Mouse (Mus musculus) mature B cell (primary cell): ENCODE results near the gene Gm9999.
"Not testable (repeated sequence)": the region's sequence is repeated elsewhere in the genome, so short reads cannot be mapped to it uniquely, and the experiment has no call there.

Experiments used
- in situ Hi-C: fragments of 300-500 bp; cut with MboI; formaldehyde crosslinking; loops from 2 replicates; pipeline ENCODE4 v1.14.3; 2019

Gm9999 gene

DNA sequence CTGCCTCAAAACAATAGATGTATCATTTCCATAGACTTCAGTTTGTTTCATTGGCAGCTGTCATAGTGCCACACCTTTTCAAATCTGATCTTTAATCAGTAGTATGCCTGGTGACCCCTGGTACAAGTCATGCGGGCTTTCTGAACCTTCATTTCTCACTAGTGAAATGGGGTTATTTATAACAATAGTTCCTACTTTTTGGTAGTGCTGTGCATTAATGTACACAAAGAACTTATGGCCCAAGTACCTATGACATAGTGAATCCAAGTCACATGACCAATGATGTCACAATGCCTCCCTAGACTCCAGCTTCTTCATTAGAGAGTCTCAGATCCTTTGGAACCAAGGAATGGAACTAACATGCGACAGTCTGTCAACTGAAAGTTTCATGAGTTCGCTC is at the start of gene Gm9999:
Gm9999 (plus strand) TSS at position 301 of the 400 bp plus-strand sequence.
- in situ Hi-C loops: no loop called here

DNA sequence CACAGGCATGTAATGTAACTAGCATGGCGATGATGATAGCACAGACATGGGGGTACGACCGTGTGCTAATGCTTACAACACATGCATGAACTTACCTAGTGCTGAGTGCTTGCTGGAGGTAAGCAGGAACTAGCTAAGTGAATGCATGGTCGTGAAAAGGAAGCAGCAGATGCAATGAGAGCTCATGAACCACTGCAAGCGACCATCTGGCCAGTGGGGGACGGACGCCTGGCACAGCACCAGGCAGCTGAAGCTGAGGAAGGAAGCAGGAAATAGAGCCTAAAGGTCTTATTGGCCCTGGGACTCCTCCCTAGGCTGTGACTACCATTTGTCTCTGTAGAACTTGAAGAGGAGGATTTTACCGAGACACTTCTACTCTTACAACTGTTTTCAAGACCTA is 48.6 kb upstream of the Gm9999 start:
- in situ Hi-C loops: no loop called here

DNA sequence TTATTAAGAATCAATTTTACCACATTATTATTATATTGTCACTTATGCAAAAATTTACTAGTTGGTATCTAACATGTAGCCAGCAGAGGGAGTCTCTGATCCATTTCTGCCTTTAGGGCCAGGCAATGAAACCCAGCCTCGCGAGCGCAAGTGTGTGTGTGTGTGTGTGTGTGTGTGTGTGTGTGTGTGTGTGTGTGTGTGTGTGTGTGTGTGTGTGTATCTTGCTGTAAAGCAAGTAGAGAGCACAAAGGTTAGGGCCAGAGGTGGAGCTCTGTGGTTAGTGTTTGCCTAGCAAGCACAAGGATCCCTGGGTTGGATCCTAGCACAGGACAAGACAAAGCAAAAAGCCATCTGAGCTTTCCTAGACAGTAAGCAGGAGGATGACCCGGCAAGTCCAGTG is 47.5 kb upstream of the Gm9999 start:
- in situ Hi-C loops: no loop called here

DNA sequence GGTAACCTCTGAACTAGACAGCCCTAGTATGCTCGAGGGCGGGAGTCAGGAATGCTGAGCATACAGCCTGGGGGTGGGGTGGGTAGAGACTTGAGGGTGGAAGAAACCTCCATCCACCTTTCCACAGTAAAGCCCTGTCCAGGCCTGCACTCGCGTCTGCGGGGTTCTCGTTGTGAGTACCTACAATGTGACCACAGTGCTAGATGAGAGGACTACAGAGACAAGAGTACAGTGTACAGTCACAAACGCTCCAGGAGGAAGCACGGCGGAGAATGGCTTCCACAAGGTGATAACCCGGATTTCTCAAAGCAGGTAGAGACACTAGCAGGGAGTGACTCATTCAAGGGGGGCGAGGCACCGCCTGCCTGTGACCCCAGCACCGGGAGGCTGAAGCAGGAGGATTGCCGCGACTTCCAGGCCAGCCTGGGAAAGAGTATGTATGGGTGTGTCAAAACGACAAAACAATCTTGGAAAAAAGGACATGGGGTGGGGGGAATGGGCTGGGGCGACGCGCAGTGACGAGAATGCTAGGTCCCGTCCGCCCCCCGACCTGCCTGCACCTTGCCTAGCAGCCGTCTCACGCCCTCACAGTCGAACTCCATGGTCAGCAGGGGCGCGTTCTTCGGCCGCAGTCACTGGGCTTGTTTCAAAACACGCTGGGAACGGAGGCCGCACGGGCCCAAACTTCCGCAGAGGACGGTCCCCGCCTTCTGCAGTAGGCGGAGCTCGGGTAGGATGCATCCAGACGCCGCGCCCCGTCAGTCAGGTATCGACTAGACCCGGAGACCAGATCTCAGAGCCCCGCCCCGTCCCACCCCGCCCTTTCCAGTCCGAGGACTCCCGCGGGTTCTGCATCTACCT is 25.3 kb upstream of the Gm9999 start, which contains the start of gene Uevld:
Uevld (minus strand) TSS at position 697 of the 861 bp plus-strand sequence.
- in situ Hi-C loops: no loop called here

DNA sequence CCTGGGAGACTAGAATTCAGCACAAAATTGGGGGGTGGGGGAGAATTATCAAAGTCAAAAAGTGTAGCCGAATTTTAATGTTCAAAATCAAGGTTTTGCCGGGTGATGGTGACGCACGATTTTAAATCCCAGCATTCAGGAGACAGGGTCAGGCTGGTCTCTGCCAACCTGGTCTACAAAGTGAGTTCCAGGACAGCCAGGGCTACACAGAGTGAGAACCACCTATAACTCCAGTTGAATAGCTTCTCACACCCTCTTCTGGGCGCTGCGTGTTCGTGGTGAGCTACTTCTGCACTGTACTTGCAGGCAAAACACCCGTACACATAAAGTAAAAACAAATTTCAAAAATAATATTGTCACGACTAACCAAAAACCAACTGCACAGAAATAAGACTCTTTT is 24.5 kb upstream of the Gm9999 start:
- in situ Hi-C loops: no loop called here

DNA sequence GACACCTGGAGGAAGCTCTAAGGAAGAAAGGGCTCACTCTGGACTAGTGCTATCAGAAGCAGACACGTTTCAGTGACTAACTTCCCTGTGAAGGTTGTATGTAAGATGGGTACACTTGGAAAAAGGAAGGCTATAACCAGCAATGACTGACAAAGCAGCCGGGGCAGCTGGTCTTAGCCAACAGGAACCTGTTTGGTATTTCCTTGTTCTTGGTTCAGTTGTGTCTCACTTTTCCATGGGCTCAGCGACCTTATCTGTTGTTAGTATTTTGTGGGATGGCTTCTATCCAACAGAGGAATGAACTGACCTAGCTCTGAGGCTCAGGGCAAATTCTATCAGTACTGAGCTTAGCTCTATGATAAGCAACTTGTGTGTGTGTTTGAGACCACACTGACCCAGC is 22.4 kb upstream of the Gm9999 start:
- in situ Hi-C loops: loop anchor here (5.0 to 10.0 kb wide), 3 partner anchors 61 to 194 kb away; no protein-coding TSS in a partner anchor

DNA sequence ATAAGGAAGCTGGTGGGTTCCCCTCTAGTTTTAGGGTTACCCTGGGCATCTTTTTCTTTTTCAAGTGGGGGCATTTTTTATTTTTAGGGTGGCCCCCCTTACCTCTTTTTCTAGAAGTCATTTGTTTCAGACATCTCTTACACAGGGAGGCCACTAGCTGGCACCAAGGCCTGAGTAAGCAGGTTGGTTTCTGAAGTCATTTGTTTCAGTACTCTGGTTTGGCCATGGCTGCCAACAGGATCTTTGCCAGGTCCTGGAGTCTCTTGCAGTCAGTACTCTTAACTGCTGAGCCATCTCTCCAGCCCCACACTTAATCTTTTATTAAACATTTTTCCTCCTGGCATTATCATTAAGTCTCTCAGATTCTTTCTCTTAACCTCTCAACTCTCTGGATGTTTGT is 21.2 kb upstream of the Gm9999 start:
- in situ Hi-C loops: loop anchor here (5.0 to 10.0 kb wide), 3 partner anchors 60 to 193 kb away; no protein-coding TSS in a partner anchor

DNA sequence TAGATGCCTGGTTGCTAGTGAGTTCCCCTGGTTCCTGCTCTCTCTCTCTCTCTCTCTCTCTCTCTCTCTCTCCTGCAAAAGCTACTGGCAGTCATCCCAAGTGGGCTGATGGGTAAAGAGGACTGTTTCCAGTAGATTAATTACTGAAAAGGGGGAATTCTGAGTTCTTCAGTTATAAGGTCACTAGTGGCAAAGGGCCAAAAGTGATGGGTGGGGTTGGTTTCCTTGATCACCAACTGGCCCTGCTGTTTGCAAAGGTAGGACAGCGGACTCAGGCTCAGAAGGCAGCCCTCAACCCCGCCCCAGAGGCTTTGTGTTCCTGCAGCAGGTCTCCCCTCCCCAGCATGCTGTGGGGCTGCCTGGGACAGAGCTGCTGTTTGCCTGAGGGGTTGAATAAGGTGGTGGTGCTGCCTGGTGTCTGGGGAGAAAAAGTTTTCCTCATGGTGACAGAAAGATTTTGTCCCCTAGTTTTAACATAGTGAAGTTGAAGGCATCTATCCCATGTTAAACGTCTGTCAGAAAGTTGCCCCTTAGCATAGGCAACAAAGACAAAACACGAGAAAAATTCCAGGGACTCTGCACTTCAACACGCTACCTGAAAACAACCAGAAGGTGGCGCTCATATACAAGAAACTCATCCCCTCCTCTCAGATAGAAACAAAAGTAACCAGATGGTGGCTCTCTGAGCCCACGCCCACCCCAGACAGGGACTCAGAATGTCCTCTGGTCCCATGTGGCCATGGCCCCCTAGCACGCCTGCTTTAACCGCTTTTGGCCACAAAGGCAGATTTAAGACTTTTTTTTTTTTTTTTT is 20.4 kb upstream of the Gm9999 start:
- in situ Hi-C loops: loop anchor here (5.0 to 10.0 kb wide), 3 partner anchors 59 to 192 kb away; no protein-coding TSS in a partner anchor

DNA sequence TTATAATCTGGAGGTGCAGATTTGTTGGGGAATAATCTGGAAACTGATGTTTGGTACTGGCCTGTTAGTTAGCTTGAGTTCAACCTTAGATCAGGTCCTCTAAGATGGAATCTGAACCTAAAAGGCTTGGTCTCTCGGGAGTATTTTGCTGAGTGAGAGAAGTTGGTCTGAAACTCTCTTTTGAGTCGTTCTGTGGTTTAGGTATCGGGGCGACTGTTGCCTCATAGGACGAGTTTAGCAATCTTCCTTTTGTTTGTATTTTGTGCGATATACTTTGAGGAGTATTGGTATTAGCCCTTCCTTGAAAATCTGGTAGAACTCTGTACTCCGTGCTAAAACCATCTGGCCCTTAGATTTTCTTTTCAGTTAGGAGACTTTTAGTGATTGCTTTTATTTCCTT is 19.3 kb upstream of the Gm9999 start:
- in situ Hi-C loops: loop anchor here (5.0 to 10.0 kb wide), 3 partner anchors 58 to 191 kb away; no protein-coding TSS in a partner anchor

DNA sequence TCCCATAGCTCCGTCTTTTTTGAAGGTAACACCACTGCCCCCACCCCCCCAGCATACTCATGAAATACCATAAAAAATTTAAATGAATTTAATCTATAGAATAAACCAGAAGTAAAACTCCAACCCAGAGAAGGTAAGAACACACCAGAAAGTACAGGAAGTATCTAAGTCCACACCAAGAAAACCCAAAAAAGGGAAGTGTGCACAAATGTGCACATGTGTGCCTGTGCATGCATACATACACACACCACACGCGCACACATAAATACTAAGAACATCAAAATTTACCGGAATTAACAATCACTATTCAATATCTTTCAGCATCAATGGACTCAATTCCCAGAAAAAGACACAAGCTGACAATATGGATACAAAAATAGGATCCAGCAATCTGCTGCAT is 13.5 kb upstream of the Gm9999 start:
- in situ Hi-C loops: loop anchor here (10.0 kb wide), 2 partner anchors 115 to 185 kb away; no protein-coding TSS in a partner anchor

DNA sequence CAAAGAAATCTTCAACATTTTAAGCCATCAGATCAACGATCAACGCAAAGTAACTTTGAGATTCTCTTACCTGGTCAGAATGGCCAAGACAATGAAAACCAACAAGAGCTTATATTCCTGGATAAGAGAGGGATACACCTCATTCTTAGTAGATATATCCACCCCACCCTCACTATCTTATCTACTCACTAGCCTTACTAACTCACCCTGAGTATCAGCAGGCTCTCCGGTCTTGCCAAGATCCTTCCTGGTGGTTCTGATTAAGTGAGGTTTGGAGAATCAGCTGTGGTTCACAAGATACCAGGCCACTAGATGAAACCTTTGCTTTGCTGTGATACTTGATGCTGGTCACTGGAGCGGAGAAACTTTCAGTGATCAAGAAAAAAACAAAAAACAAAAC is 8.7 kb upstream of the Gm9999 start:
- in situ Hi-C loops: no loop called here

DNA sequence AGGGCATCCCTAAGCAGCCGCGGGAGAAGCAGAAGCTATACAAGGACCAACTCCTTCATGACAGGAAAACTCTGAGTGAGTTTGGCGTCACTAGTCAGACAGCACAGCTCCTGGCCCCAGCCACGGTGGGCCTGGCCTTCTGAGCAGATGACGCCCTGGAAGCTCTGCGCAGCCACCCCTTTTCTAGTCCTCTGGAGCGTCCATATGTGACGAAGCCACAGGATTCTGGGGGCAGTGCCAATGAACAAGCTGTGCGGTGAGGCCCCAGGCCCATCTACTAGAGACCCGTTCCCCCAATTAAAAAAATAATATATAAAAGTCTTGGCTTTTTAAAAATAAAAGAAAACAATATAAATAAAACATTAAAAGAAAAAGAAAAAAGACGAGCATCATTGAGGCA is 7.9 kb upstream of the Gm9999 start:
- in situ Hi-C loops: no loop called here

DNA sequence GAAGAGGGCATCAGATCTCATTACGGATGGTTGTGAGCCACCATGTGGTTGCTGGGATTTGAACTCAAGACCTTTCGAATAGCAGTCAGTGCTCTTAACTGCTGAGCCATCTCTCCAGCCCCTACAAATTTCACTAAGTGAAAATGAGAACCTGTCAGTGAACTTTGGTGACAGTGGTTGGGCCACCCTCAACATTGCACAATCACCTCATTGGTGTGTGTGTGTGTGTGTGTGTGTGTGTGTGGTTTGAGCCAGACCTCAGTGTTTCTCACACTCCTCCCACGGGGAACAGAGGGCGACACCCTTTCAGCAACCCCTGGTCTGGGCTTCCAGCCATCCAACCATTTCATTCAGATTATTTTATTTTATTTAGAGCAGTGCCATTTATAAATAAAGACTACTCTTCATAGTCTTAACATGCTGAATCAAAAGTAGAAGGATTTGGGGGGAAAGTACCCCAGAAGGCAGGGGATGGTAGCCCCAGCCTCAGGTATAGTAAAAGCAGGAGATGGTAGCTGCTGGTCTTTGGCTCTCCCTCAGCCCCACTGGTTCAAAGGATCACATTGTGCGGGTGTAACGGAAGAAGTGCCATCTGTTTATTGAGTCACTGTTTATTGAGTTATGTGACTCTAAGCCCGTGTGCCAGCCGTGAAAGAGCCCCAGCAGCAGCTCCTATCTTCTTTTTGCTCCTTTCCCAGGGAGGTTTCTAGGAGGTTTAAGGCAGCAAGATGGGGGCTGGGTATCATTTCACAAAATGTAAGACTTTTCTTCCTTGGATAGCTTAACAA is 2.5 kb downstream of the Gm9999 start:
- in situ Hi-C loops: no loop called here

DNA sequence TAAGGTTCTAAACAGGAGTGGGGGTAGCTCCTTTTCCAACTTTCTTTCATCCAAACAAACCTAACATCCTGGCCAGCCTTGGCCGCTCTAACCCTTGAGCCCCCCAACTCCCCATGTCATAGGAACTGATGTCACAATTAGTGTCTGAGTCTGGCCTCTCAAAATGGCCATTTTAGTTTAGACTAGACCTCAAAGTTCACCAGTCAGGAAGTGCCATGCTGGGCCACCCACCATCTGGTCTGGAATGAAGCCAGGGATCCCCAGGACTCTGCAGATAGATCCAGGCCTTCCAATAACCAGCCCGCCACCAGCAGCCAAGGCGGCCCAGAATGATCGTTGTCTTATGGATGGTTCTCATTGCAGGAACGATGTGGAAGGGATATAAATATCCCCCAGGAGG is 3.3 kb downstream of the Gm9999 start:
- in situ Hi-C loops: no loop called here

DNA sequence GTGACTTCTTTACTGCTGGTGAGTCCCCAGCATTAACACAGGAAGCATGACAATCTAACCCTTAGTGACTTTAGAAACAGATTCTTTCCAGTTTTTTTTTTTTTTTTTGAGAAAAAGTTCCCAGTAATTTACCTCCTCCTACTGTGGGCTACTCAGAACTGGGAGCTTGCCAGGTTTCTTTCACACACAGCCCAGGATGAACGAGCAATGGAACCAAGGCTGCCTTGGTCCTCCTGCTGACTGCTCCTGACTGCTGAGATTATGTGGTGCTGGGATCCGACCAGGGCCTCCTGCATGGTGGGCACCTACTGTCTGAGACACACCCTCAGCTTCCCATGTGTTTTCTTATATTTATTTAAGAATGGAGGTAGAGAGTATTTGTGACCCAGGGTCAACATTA is 3.7 kb downstream of the Gm9999 start:
- in situ Hi-C loops: no loop called here

DNA sequence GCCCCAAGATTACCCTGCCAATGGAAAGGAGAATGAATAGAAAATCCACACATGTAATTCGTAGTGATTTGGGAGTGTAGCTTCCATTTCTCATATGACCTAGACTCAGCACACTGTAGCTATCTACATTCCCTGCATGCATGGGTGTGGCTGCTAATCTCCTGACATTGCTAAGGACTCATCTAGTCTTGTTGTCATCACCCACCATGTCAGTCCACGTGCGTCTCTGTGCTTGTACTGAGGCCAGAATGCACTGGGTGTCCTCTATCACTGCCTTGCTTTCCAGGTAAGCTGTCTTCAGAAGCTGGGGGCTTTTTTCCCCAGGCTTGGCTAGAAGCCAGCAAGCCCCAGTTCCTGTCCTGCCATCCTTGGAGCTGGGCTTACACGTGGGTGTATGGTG is 6.0 kb downstream of the Gm9999 start:
- in situ Hi-C loops: not testable (repeated sequence)

DNA sequence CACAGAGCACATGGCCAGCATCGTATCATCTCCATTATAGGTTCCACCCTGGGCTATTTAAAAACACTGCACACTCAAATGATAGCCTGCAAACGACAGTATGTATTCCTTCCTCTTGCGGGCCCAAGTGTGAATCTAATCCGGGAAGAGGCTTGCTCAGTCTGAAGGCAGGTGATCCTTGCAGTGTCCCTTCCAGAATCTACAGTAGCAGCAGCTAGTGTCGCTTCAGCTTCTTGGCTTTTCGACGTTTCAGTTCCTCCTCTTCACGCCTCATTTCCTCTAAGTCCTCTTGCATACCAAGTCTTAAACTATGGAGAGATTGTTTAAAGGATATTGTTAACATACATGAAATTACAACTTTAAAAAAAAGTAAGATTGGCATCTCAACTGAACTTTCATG is 9.7 kb downstream of the Gm9999 start:
- in situ Hi-C loops: no loop called here

DNA sequence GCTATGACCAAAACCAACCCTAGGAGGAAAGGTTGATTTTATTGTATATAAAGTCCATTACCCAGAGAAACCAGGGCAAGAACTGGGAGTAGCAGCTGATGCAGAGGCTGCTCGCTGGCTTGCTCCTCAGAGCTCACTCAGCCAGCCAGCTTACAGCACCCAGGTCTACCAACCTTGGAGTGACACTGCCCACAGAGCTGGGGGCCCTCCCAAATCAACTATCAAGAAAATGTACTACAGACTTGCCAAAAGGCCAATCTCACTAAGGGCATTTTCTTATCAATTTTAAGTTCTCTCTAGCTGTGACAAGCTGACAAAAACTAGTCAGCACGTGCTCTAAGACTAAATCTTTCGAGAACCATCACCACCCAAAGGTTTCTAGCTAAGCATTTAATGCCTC is 12.2 kb downstream of the Gm9999 start:
- in situ Hi-C loops: no loop called here

DNA sequence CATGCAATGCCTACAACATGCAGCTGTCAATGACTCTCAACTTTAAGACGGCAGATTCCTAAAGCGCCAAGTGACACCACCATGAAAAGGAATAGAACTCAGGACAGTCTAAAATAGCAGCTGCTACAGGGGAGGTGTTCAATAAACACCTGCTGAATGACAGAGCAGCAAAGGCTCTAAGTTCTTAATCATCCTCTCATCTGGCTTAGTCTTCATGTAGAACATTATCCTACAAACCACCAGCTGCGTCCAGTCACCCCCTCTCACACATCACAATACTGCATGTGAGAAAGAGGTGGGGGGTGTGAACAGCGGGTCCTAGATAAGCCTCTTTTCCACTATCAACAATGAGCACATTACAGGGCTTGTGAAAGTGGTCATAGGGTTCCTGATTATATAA is 13.6 kb downstream of the Gm9999 start:
- in situ Hi-C loops: no loop called here

DNA sequence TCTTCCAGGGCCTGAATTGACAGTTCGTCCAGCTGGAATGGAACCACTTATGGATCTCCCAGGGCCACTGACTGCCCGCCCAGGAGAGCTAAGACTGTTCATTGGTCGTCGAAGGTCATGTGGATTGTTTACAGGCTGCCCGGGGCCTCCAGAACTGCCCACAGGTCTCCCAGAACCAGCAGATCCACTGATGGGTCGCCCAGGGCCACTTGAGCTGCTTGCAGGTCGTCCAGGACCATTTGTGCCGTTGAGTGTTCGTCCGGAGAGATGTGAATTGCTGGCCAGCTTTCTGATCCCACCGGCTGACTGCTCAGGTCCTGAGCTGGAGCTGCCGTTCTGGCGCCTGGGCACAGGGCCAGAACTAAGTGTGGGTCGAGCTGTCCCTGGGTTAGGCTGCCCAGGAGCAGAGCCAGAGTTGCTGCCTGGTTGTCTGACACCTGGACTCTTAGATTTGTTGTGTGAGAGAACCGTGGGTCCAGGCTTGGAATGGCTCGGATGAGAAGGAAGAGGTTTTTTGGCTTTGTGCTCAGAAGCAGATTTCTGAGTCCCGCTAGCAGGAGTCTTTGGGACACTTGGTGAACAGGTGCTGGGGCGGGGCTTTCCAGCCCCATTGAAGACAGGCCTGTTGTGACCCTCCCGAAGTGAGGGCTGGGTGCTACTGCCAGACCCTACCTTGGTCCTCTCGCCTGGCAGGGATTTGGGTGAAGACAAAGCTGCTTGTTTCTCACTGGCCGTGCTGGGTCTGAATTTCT is 14.4 kb downstream of the Gm9999 start:
- in situ Hi-C loops: no loop called here

DNA sequence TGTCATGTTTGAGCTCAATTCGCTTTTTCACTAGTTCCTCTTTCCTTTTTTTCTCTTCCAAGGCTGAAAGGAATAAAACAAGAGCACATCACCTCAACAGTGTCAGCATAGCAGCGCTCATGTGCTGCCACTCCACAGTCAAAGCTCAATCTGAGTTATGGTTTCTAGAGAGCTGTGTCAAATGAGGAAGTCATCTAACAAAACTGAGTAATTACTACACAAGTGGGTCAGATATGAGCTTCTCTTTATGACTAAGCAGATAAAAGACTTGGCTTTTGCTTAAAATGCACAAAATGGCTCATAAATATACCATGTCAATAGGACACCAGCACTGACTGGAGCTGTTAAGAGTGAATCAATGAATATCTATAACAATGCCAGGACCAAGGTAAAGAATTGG is 15.6 kb downstream of the Gm9999 start:
- in situ Hi-C loops: no loop called here
